Mouse (Mus musculus): ENCODE measurements around the gene 4930438A08Rik.

The 4930438A08Rik gene

GRCm38 (mm10) chr11:58326781-58327180 is 52.2 kb downstream of the 4930438A08Rik start:
- no peak for DNase-seq

DNA sequence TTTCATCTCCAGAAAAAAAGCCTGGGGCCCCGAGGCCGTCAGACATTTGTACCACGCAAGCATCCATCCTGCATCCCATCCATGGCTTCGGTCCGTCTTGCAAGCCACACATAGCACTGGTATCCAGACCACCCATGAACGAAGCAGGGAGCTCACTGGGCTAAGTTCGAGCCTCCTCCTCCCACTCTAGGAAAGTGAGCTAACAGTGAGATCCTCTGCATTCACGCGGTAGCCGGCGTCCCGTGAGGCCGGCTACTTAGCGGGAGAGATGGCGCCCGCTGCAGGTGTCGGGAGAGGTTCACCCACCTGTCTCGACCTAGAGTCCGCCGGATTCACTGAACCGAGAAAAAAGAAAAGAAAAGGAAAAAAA is 55.3 kb downstream of the 4930438A08Rik start:
- no peak for DNase-seq

- DNase-seq: peak; percentile 99
Observed at GRCm38 (mm10) chr11:58330276-58331148, 55.9 kb downstream of the 4930438A08Rik start, which contains the start of the genes Zfp672 and Sh3bp5l. TSS of gene Zfp672 (minus strand) at chr11:58330339. TSS of gene Sh3bp5l (plus strand) at chr11:58330724.

- no peak for DNase-seq
Observed at GRCm38 (mm10) chr11:58331149-58331495, 56.5 kb downstream of the 4930438A08Rik start.

DNA sequence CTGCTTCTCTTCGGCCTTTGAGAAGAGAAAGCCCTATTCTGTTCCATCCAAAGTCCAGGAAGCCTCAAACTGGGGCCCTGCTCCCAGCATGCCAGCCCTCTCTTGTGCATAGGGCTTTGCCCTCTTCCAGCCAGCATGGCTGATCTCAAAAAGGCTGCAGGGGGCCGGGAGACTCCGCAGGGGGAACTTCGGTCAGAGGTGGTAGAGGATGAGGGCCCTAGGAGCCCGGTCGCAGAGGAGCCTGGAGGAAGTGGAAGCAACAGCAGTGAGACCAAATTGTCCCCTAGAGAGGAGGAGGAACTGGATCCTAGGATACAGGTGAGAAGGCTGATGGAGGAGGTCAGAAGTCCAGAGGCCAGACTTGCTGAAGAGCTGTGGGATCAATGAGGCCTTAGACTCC is 56.9 kb downstream of the 4930438A08Rik start:
- DNase-seq: peak; percentile 91

GRCm38 (mm10) chr11:58334746-58335145 is 60.1 kb downstream of the 4930438A08Rik start:
- peak; percentile 95 for DNase-seq

Measured in heart, adult 11 months (tissue).